Mouse (Mus musculus): Measurements from ENCODE around the gene Rnase2a.

DNA sequence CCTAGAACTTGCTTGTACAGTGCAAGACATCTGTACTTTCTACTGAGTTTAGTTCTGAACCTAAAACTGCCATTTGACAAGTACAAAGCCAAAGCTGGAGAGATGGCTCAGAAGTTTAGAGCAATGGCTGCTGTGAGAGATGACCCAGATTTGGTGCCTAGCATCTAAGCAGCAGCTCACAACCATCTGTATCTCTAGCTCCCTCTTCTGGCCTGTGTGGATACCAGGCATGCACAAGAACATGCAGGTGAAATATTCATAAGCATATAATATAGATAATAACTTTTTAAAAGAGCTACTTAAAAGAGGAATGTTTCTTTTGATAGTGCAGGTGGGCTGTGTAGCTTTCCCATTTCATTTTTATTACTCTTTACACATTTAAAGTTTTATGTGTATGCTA lies 15.0 kb downstream of the Rnase2a start:
- peak; percentile 29; the same call in 1 of the 2 replicates for TF ChIP-seq CTCF (IDR thresholded peaks at IDR 0.05; ENCODE audit: control insufficient read depth, insufficient read depth, insufficient replicate concordance, low read depth, low read length)
- TF ChIP-seq POLR2A (IDR thresholded peaks at IDR 0.05; ENCODE audit: control insufficient read depth, low read depth, low read length): no peak
